Mouse (Mus musculus) heart, embryonic 10.5 days (tissue): ENCODE data around the gene 9530068E07Rik. TPM values are rescaled to one million over a fixed set of nuclear protein-coding genes. Genes with fewer than 3 reads are reported as not detected.

Source experiments
- DNase-seq: peaks from one replicate; pipeline ENCODE4 v3.0.0-alpha.2; 2017; ENCODE audit warnings: low spot score
- H3K27ac ChIP-seq: fragments of 300-500 bp; sonication (generic); 2 replicates; pipeline ENCODE4 v1.5.1; 2016; ENCODE audit warnings: mild to moderate bottlenecking
- H3K27me3 ChIP-seq: fragments of 300-500 bp; sonication (generic); 2 replicates; pipeline ENCODE4 v1.6.1; 2016; ENCODE audit warnings: mild to moderate bottlenecking; ENCODE audit not compliant: poor library complexity, insufficient read depth, severe bottlenecking
- H3K36me3 ChIP-seq: fragments of 300-500 bp; sonication (generic); 2 replicates; pipeline ENCODE4 v1.6.1; 2016; ENCODE audit warnings: mild to moderate bottlenecking, moderate library complexity
- H3K4me1 ChIP-seq: fragments of 300-500 bp; sonication (generic); 2 replicates; pipeline ENCODE4 v1.6.1; 2016; ENCODE audit warnings: mild to moderate bottlenecking
- H3K4me3 ChIP-seq: fragments of 300-500 bp; sonication (generic); 2 replicates; pipeline ENCODE4 v1.5.1; 2016; ENCODE audit warnings: mild to moderate bottlenecking, moderate library complexity
- H3K9me3 ChIP-seq: fragments of 300-500 bp; sonication (generic); 2 replicates; pipeline ENCODE4 v1.6.1; 2016; ENCODE audit warnings: mild to moderate bottlenecking, moderate library complexity
- WGBS: fragments of 180-500 bp; shearing (Covaris S2); methylation state at CpG from one replicate; pipeline ENCODE4 v1.1.7; 2016; 5-methylcytosine and 5-hydroxymethylcytosine counted together
- polyA plus RNA-seq: library from polyadenylated mRNA; unstranded; fragments of >200 nt; fragmentation: Nextera tagmentation; extraction: Ambion mirVana; gene quantifications from 2 replicates; pipeline ENCODE4 v1.2.1, GENCODE M21; 2016

Gene 9530068E07Rik
- polyA plus RNA-seq, 1 experiment from 2014 or later: 201 TPM

DNA sequence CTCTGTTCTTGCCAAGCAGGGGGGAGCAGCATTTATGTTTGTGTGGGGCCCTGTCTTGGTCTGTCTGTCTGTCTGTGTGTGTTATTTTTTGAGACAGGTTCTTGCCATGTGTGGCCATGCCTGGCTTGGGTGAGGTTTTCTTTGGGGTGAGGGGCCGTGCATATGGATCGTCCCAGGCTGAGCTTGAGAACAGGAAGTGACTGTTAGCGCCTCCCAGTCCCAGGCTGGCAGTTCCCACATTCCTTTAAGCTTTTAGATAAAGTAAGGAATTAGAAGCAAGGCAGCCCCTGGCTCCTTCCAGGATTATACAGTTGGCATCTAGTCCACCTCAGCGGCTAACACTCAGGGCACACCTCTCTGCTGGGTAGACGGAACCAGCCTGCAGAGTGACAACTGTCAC is 13.1 kb downstream of the 9530068E07Rik start:
- Histone ChIP-seq H3K4me3 (no peak overlapping the region), H3K27me3 (no peaks in the 10 kb centered on the region), H3K36me3 (peaks cover 42% of the 10 kb centered on the region), H3K9me3 (no peaks in the 10 kb centered on the region), H3K27ac (peak overlapping the region; percentile 74), H3K4me1 (peaks cover 37% of the 10 kb centered on the region)
- WGBS: 26% methylated on average over 5 of the region's 5 CpGs
- DNase-seq: no peak

DNA sequence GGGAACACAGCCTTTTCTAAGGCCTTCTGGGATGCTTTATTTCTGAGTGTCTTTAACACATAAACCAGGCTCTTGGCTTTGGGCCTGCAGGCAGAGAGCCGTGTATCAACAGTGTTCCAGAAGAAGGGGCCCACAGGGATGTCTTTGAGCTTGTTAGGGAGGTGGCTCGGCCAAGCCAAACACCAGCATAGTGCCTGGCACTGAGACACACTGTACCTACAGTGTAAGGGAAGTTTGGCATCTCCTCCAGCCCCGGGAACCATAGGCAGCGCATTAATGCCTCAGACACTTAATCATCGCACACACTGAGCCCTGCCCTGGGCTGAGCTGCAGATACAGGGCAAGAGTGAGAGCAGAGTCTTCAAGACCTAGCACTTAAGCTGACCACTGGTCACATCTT is 22.1 kb downstream of the 9530068E07Rik start:
- H3K27ac ChIP-seq: no peak overlapping the region
- H3K27me3 ChIP-seq: no peaks in the 10 kb centered on the region
- no peak for DNase-seq

DNA sequence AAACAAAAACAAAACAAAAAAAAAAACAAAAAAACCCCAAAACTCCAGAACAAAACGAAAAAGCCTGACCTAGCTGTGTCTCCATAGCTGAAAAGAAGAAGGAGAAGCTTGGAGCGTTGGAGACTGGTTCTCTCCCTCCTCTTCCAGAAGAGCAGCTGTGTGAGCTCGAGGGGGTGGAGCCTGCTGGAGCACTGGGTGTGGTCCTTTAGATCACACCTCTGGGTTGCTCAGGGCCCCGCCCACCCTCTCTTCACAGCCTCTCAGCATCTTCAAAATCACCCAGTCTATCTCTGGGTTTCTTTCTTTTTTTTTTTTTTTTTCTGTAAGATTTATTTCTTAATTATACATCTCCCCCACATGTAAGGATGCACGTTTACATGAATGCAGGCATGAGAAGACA is 23.0 kb downstream of the 9530068E07Rik start:
- H3K36me3 ChIP-seq: no peaks in the 10 kb centered on the region
- H3K27me3 ChIP-seq: no peaks in the 10 kb centered on the region
- H3K4me3 ChIP-seq: no peak overlapping the region
- no peaks in the 10 kb centered on the region for H3K4me1 ChIP-seq
- H3K9me3 ChIP-seq: no peaks in the 10 kb centered on the region
- 41% methylated on average over 5 of the region's 5 CpGs for WGBS
- H3K27ac ChIP-seq: no peak overlapping the region
- DNase-seq: no peak

More for the DNA sequence above, 22.1 kb downstream of the 9530068E07Rik start:
- Histone ChIP-seq H3K9me3 (no peaks in the 10 kb centered on the region), H3K36me3 (no peaks in the 10 kb centered on the region), H3K4me3 (no peak overlapping the region), H3K4me1 (no peaks in the 10 kb centered on the region)
- 70% methylated on average over 5 of the region's 5 CpGs for WGBS

DNA sequence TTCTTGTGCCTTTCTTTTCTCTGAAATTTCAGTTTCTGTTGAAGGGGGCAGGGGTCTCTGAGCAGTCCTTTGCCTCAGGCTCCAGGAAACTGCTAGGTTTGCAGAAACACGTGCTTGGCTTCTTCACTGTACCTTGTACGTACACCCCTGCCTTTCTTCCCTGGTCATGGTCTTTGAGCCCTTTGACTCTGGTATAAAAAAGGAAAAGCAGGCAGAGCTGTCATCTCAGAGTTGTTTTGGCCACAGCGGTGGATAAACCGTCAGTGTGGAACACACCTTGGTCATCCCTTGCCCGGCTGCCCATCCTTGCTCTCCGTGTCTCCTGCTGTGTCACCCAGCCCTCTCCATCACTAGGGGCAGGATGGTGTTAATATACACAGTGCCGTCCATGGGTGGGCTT is 23.6 kb downstream of the 9530068E07Rik start:
- no peak overlapping the region for H3K27ac ChIP-seq
- no peaks in the 10 kb centered on the region for H3K4me1 ChIP-seq
- DNase-seq: no peak
- no peak overlapping the region for H3K4me3 ChIP-seq
- no peaks in the 10 kb centered on the region for H3K36me3 ChIP-seq
- WGBS: 83% methylated on average over 7 of the region's 7 CpGs
- H3K9me3 ChIP-seq: no peaks in the 10 kb centered on the region
- no peaks in the 10 kb centered on the region for H3K27me3 ChIP-seq

DNA sequence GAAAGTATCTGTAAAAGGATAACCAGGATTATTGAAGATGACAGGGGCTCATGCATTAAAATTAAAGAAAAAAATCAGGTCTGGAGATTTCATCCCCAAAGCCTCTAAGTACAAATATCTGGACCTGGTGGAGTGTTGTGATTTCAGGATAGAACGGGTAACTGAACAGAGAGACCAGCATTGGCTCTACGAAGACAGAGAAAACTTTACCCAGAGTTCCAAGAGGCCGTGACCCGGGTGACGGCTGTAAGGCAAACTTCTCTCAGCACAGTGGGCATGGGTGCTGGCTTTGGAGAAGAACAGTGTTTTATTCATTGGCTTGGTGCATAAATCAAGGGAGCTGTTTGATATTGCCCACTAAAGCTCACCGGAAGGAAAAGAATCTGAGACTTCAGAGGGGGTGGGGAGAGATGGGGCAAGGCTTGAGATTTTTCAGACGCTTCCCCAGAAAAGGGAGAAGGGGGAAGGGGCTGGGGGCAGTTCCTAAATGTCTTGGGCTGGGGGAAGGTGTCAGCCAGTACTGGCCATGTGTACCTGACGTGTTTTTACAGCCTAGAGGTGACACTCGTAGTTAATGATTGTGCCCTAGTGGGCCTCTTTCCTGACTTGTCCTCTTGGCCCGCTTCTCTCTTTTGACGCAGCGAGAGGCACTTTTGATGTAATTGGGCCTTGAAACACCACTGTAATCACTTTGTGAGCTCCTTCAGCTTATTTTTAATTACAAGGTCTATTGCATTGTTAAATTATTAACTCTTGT is 24.2 kb downstream of the 9530068E07Rik start:
- Histone ChIP-seq H3K27ac (no peak overlapping the region), H3K4me1 (no peaks in the 10 kb centered on the region), H3K27me3 (no peaks in the 10 kb centered on the region), H3K36me3 (no peaks in the 10 kb centered on the region), H3K9me3 (no peaks in the 10 kb centered on the region), H3K4me3 (no peak overlapping the region)
- DNase-seq: no peak
- 75% methylated on average over 12 of the region's 12 CpGs for WGBS

DNA sequence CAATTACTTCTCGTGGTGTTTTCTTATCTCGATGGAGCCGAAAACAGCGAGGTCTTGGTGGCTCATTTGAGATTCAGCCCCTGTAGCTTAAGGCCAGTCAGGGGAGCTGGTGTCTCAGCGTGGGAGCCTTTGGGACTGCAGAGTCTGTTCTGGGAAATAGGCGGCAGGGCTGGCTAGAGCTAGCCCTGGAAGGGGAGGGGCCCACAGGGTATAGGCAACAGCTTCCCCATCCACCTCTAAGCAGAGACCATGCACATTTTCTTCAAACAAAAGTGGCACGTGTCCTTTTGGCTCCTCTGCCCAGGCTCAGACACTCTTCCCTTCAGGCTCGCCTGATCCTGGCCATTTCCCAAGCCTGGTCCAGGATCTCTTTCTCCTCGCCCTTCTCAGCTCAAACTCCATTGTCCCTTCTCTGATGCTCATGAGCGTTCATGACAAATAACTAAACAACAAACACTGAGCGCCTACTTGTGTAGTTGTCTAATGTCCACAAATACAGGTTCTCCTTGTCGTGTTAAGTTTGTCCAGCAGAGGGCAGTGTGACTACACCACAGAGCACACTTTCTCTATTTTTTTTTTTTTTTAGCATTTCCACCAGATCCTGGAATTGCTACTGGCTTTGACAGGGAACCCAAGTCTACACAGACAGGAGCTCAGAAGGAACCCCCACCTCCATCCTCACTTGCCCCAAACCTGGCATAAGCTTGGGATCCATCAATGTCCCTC is 25.0 kb downstream of the 9530068E07Rik start:
- DNase-seq: no peak
- no peaks in the 10 kb centered on the region for H3K9me3 ChIP-seq
- no peak overlapping the region for H3K4me3 ChIP-seq

DNA sequence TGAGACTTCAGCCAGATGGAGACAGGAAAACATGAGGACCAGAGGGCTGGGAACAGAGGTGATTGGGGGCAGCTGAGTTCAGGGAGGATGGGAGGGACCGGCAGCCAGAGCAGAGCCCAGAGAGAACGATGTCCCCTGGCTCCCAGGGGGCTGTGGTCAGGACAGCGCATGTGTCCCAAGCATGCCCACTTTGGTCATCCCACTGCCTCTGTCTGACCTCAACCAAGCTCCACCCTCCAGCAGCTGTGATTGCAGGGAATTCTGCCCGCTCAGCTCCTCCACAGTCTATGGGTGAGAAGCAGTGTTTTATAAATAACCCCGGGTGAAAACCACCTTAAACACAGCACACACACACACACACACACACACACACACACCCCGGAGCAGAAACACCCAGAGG is 33.2 kb downstream of the 9530068E07Rik start:
- Histone ChIP-seq H3K36me3 (no peaks in the 10 kb centered on the region), H3K4me1 (peaks cover 15% of the 10 kb centered on the region; the same call in 1 of the 2 replicates), H3K4me3 (no peak overlapping the region), H3K27me3 (no peaks in the 10 kb centered on the region), H3K9me3 (no peaks in the 10 kb centered on the region), H3K27ac (no peak overlapping the region)
- WGBS: 64% methylated on average over 6 of the region's 6 CpGs
- no peak for DNase-seq

More for the DNA sequence above, 25.0 kb downstream of the 9530068E07Rik start:
- Histone ChIP-seq H3K4me1 (peaks cover 2% of the 10 kb centered on the region; the same call in 1 of the 2 replicates), H3K27ac (no peak overlapping the region), H3K36me3 (no peaks in the 10 kb centered on the region), H3K27me3 (no peaks in the 10 kb centered on the region)
- 39% methylated on average over 12 of the region's 12 CpGs for WGBS

DNA sequence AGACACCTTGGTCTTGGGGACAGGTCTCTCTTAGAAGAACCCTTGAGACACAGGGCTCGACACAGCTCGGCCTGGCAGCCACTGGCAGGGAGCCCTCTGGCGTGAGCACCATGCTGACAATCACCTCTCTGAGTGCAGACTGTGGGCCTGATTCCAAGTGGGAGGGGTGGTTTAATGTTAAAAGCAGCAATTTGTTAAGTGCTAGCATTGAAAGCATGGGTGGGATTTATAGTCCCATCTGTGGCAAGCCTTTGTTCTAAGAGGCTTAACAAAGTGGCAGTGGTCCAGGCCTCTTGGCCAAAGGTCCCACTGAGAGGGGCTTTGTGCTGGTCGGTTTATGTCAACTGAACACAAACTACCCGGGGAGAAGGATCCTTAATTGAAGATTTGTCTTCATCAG is 35.4 kb downstream of the 9530068E07Rik start:
- 74% methylated on average over 5 of the region's 5 CpGs for WGBS
- no peaks in the 10 kb centered on the region for H3K9me3 ChIP-seq
- no peak overlapping the region for H3K27ac ChIP-seq
- H3K4me3 ChIP-seq: no peak overlapping the region
- no peaks in the 10 kb centered on the region for H3K36me3 ChIP-seq
- no peaks in the 10 kb centered on the region for H3K27me3 ChIP-seq
- peaks cover 8% of the 10 kb centered on the region; the same call in 1 of the 2 replicates for H3K4me1 ChIP-seq
- DNase-seq: no peak

DNA sequence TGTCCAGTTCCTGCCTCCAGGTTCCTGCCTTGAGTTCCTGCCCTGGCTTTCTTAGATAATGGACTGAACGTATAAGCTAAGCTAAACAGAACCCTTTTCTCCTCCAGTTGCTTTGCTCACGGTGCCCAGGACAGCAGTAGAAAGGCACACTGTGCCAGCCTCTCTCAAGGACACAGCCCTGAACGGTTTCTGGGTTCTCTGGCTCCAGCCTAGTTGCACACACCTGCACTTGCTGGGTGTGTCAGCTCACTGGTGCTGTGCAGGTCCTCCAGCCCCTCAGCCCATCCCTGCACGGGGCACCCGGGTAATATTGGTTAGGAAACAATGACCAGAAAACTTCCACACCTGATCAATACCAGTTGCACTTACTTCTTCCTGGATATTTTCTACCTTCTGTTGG is 35.9 kb downstream of the 9530068E07Rik start:
- H3K36me3 ChIP-seq: no peaks in the 10 kb centered on the region
- WGBS: 85% methylated on average over 5 of the region's 5 CpGs
- H3K4me1 ChIP-seq: peaks cover 9% of the 10 kb centered on the region

DNA sequence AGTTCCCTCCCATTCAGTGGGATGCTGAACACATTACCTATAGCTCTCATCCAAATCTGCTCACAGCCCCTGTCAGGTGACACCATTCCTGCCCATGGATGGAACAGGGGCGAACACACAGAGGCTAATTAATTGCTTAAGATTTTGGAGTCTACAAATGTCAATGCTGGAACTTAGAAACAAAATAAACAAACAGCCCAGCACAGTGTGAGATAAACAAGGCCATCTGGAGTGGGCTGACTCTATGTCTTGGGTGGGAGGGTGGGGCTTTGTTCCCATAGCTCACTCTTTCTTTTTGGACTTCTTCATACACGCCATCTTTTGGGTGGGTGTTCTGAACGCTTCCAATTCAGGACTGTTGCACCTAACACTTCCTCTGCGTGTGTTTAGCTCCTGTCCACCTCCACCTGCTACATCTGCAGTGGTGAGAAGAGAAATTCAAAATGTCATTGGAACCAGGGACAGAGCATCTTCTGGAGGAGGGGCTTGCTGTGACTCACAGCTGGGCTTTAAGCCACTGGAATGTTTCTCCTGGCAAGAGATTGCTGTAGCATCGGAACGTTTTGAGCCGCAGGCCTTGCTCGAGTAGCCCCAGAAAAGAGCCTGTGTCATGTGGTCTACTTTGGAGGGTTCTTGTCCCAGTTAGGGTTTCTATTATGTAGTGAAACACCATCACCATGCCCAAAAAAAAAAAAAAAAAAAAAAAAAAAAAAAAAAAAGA is 37.0 kb downstream of the 9530068E07Rik start:
- 71% methylated on average over 8 of the region's 8 CpGs for WGBS
- H3K36me3 ChIP-seq: no peaks in the 10 kb centered on the region

More for the DNA sequence above, 35.9 kb downstream of the 9530068E07Rik start:
- Histone ChIP-seq H3K27ac (no peak overlapping the region), H3K27me3 (peaks cover 2% of the 10 kb centered on the region; the same call in 1 of the 2 replicates), H3K9me3 (no peaks in the 10 kb centered on the region), H3K4me3 (no peak overlapping the region)
- DNase-seq: no peak

DNA sequence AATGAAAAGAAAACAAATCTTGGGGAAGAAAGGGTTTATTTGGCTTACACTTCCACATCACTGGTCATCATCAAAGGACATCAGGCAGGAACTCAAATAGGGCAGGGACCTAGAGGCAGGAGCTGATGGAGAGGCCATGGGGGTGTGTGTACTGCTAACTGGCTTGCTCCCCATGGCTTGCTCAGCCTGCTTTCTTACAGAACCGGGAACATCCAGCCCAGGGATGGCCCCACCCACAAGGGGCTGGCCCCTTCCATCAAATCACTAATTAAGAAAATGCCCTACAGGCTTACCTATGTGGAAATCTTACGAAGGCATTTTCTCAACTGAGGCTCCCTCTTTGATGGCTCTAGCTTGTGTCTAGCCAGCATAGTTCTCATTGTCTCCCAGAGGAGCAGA is 37.6 kb downstream of the 9530068E07Rik start:
- Histone ChIP-seq H3K4me3 (no peak overlapping the region), H3K4me1 (peaks cover 19% of the 10 kb centered on the region), H3K27me3 (peaks cover 9% of the 10 kb centered on the region; the same call in 1 of the 2 replicates), H3K9me3 (no peaks in the 10 kb centered on the region), H3K36me3 (no peaks in the 10 kb centered on the region), H3K27ac (no peak overlapping the region)
- no peak for DNase-seq
- 71% methylated on average over 2 of the region's 2 CpGs for WGBS

More for the DNA sequence above, 37.0 kb downstream of the 9530068E07Rik start:
- Histone ChIP-seq H3K27me3 (peaks cover 9% of the 10 kb centered on the region; the same call in 1 of the 2 replicates), H3K9me3 (no peaks in the 10 kb centered on the region), H3K4me3 (no peak overlapping the region), H3K27ac (no peak overlapping the region), H3K4me1 (peaks cover 19% of the 10 kb centered on the region)
- DNase-seq: no peak

DNA sequence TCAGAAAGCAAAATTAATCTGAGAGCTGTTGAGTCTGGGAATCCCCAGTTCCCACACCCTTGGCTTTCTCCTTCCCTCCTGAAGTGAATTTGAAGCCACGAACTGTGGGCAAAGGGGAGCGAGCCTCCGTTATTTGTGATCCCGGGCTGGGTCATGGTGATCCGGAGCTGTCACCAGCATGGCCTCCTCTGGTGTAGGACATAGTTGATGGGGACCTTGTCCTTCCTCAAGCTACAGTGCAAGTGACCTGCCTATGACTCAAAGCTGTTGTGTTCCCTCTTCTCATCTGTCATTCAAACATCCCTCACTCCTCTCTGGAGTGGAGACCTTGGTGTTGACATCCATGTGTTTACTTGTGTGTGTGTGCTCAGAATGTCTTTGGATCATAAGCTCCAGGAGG is 39.2 kb downstream of the 9530068E07Rik start:
- H3K4me1 ChIP-seq: peaks cover 12% of the 10 kb centered on the region
- H3K9me3 ChIP-seq: no peaks in the 10 kb centered on the region
- no peaks in the 10 kb centered on the region for H3K36me3 ChIP-seq
- DNase-seq: no peak
- 81% methylated on average over 5 of the region's 5 CpGs for WGBS
- H3K4me3 ChIP-seq: no peak overlapping the region
- H3K27ac ChIP-seq: no peak overlapping the region
- peaks cover 9% of the 10 kb centered on the region; the same call in 1 of the 2 replicates for H3K27me3 ChIP-seq

DNA sequence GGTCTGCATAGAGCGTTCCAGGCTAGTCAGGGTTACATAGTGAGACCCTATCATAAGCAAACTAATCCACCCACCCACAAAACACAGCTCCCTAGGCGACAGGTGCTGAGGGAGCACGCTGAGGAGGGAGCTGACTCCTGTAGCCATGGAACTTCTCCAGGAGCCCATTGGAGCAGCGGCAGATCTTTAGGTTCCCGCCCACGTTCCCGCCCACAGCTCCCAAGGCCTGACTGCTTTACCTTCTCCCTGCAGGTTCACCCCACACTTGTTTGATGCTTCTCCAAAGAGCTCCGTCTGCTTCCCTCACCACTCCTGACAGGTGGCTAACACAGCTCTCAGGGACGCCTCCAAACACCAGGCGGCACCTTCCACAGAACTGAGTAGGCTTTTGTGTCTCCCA is 40.9 kb downstream of the 9530068E07Rik start:
- H3K4me1 ChIP-seq: peaks cover 12% of the 10 kb centered on the region
- H3K27me3 ChIP-seq: peaks cover 14% of the 10 kb centered on the region; the same call in 1 of the 2 replicates
- no peaks in the 10 kb centered on the region for H3K36me3 ChIP-seq
- no peak overlapping the region for H3K27ac ChIP-seq
- no peaks in the 10 kb centered on the region for H3K9me3 ChIP-seq
- H3K4me3 ChIP-seq: no peak overlapping the region
- no peak for DNase-seq
- WGBS: 21% methylated on average over 10 of the region's 10 CpGs
